Mouse (Mus musculus) hindbrain, embryonic 15.5 days (tissue): ENCODE data around the gene Rrn3. TPM values are rescaled to one million over a fixed set of nuclear protein-coding genes. Genes with fewer than 3 reads are reported as not detected.

Experiments
- microRNA-seq: library from miRNA; unstranded; fragments of <30 nt; microRNA quantifications from one replicate; pipeline ENCODE4, GENCODE M21; 2016
- polyA plus RNA-seq: library from polyadenylated mRNA; unstranded; fragments of >200 nt; fragmentation: Nextera tagmentation; extraction: Ambion mirVana; gene quantifications from 2 replicates; pipeline ENCODE4 v1.2.1, GENCODE M21; 2015

Rrn3 gene
- polyA plus RNA-seq, 1 experiment from 2014 or later = 86.7 TPM

Small RNA genes within 50 kb of the gene (microRNA-seq; reads per million reads assigned to microRNA genes)
- gene Gm27734 = not detected

Other genes with a start within 250 kb of the Rrn3 start
- 31.2 and 31.4 TPM in 2 replicates for gene Parn, start 112.5 kb upstream of the Rrn3 start, polyA plus RNA-seq
- 49.4 and 52.5 TPM in 2 replicates for gene Bfar, start 108.8 kb upstream of the Rrn3 start, polyA plus RNA-seq
- gene 3110001I22Rik, start 108.8 kb upstream of the Rrn3 start, polyA plus RNA-seq = 6.7 and 7.0 TPM in 2 replicates
- 0.43 and 0.47 TPM in 2 replicates for gene Pla2g10, start 49.7 kb upstream of the Rrn3 start, polyA plus RNA-seq
- 197 and 199 TPM in 2 replicates for gene Ntan1, start 38.1 kb downstream of the Rrn3 start, polyA plus RNA-seq
- 69.0 and 76.7 TPM in 2 replicates for gene Pdxdc1, start 122.4 kb downstream of the Rrn3 start, polyA plus RNA-seq
- 33.1 and 34.9 TPM in 2 replicates for gene Mpv17l, start 122.5 kb downstream of the Rrn3 start, polyA plus RNA-seq
- 163 and 189 TPM in 2 replicates for gene 2900011O08Rik, start 205.9 kb downstream of the Rrn3 start, polyA plus RNA-seq
- 0.72 and 0.91 TPM in 2 replicates for gene Ifitm7, start 206.2 kb downstream of the Rrn3 start, polyA plus RNA-seq